Mouse (Mus musculus) gastrocnemius, postnatal 14 days (tissue): ENCODE data around the gene Fam50b. TPM values are rescaled to one million over a fixed set of nuclear protein-coding genes. Genes with fewer than 3 reads are reported as not detected.

ENCODE experiments used
- DNase-seq: peaks from one replicate; pipeline ENCODE4 v3.0.0; 2021; ENCODE audit warnings: mixed read lengths
- intact Hi-C: fragments of 180-260 bp; cut with DNase I; formaldehyde crosslinking; loops from one replicate; pipeline ENCODE4 v1.15.1; 2025; ENCODE audit warnings: low total_unique reads
- total RNA-seq, 2 experiments: library from RNA; stranded (reverse); gene quantifications; 2 replicates each; pipeline ENCODE4 v1.2.3; 2021

Fam50b gene
- total RNA-seq, 2 experiments from 2014 or later, result not detected

DNA sequence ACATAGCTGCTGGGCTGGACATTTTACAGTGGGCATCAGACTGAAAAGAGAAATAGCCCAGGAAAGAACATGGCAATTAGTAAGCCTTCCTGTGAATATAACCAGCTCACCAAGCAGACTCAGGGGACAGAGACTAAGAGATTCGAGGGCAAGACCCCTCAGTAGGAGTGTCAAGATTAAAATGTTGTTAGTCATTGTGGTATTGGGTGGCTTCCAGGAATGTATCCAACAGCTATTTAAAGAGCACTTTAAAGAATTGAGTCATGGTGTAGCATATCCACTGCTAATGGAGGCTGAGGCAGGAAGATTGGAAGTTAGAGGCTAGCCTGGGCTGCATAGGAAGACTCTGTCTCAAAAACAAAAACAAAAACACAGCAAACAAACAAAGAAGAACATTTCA is 870 bp upstream of the Fam50b start:
- no peak for DNase-seq
- intact Hi-C loops, result no loop called here

DNA sequence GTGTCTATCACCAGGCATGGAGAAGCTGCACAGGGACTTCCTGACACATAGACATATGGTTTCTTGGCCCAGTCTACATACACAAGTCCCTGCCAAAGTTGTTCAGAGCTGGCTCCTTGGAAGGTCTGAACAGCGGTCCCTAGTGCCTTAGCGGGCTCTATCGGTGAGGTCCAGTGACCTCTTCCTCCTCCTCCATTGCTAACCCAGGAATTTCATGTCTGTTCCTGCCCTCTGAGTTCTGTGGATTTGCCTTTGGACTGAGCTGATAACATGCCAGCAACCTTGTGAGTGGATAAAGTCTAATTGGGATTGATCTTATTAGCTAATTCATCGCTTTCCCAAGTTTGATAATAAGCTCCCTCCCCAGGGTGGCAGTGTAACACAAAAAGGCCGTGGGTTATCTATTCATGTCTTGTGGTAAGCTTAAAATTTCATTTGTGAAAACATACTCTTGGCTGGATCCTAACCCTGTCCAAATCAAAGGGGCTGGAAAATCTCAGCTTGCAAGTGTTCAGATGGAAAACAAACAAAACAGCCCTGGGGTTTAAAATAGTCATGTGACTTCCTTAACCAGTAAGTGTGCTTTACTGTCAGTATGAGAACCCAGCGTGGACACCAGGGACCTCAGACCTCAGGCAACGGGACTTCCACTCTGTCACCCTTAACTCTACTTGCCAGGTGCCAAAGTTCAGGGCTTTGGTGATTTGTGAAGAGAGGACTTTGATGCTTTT is 3.5 kb downstream of the Fam50b start:
- no peak for DNase-seq
- intact Hi-C loops, result loop anchor here (2.0 kb wide), 1 partner anchor 77 kb away; no protein-coding TSS in a partner anchor

DNA sequence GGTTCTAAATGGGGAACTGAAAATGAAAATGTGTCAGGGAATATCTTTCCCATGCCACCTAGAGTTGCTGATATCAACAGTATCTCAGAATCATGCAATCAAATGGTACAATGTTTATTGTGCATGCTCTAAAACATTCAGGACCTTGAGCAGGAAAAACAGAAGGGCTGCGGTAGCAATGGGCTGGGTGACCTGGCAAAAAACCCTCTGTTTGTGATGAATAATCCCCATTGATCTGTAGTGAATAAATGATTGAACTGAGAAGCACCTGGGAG is 4.0 kb downstream of the Fam50b start:
- intact Hi-C loops, result no loop called here
- DNase-seq, result no peak

DNA sequence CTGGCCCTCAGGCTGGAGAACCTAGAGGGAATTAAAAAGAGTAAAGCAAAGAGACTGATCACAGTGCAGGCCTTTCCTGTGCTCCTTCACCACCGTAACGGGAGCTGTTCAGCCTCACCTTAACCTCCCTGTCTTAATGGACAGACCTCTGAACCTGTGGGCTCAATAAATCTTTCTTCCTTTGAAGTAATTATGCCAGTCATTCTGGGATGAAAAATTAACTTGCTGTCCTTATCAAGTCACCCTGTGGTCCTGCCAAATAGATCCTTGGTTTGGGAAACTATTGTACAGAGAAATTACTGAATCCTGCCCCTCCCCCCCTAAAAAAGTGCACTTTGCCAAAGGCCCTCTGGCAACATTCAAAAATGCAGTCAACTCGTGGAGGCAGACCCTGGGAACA is 4.4 kb downstream of the Fam50b start:
- DNase-seq, result no peak
- intact Hi-C loops, result no loop called here

DNA sequence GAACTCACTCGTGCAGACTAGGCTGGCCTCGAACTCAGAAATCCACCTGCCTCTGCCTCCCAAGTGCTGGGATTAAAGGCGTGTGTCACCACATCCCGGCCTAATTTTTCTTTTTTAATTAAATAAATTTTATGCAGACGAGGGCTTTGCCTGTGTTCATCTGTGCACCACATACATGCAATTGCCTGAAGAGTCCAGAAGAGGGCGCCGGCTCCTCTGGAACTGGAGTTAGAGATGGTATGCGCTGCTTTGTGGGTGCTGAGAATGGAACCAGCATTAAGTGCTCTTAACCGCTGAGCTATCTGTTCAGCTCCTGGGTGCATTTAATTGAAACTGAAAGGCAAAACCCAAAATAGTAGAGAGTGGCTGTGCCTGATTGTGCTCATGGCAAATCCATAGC is 6.6 kb downstream of the Fam50b start:
- no peak for DNase-seq

DNA sequence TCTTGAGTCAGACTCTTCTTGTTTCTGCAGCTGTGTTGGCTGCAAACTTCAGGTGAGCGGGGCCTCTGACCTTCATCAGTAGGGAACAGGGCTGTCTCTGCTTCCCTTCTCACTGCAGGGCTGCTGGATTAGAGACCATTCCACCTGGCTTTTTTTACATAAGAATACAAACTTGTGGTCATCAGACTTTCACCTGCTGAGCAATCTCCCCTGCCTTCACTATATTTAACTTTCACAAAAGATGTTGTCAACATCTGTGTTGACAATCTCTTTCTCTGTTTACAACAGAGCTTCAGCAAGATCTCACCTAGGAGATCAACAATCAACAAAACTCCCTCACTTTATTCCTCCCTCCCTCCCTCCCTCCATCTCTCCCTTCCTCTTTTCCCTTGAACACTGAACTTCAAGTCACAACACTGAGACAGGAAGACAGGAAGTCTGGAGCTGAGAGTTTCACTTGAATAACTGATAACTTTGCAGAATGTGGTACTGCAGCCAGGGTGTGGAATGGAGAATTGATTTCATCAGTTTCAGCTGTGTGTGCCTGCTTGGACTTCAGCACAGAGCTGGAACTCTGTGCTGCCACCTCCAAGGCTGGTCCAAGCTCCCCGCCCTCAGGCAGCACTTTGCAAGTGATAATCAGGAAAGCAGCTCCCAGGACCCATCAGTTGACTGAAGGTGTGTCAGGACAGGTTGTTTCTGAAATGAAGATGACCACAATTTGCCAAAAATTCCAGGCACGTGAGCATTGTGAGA is 7.3 kb downstream of the Fam50b start:
- intact Hi-C loops, result no loop called here
- DNase-seq, result no peak

More for the DNA sequence above, 6.6 kb downstream of the Fam50b start:
- intact Hi-C loops, result no loop called here

DNA sequence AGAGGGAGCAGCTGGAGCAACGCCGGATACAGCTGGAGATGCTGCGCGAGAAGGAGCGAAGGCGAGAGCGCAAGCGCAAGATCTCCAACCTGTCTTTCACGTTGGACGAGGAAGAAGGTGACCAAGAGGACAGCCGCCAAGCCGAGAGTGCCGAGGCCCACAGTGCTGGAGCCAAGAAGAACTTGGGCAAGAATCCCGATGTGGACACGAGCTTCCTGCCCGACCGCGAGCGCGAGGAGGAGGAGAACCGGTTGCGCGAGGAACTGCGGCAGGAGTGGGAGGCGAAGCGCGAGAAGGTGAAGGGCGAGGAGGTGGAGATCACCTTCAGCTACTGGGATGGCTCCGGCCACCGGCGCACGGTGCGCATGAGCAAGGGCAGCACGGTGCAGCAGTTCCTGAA is 12.2 kb downstream of the Fam50b start:
- DNase-seq, result no peak
- intact Hi-C loops, result no loop called here

DNA sequence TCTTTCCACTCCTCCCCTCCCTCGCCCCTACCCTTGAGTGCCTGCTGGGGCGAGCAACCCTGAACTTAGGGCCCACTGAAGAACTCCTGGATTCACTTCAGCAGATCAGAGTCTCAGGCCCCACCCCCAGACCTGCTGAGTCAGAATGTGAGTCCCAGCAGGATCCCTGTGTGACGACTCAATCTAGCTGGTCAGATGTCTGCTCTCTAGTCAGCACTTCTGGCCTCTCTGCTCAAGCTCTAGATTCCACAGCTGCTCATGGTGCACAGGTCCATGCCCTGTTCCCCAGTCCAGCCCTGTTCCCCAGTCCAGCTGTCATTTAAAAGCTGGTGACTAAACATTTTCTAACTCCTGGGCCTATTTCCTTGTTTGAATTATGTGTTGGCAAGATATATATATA is 13.9 kb downstream of the Fam50b start:
- no peak for DNase-seq
- intact Hi-C loops, result no loop called here

DNA sequence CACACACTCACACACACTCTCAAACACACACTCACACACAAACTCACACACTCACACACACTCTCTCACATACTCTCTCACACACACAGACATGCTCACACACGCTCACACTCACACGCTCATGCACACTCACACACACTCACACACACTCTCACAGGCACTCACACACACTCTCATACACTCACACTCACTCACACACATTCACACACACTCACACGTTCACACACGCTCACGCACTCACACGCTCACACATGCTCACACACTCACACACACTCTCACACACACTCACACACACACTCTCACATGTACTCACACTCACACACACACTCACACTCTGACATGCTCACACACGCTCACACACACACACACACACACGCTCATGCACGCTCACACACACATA is 24.6 kb downstream of the Fam50b start:
- intact Hi-C loops, result no loop called here
- no peak for DNase-seq

DNA sequence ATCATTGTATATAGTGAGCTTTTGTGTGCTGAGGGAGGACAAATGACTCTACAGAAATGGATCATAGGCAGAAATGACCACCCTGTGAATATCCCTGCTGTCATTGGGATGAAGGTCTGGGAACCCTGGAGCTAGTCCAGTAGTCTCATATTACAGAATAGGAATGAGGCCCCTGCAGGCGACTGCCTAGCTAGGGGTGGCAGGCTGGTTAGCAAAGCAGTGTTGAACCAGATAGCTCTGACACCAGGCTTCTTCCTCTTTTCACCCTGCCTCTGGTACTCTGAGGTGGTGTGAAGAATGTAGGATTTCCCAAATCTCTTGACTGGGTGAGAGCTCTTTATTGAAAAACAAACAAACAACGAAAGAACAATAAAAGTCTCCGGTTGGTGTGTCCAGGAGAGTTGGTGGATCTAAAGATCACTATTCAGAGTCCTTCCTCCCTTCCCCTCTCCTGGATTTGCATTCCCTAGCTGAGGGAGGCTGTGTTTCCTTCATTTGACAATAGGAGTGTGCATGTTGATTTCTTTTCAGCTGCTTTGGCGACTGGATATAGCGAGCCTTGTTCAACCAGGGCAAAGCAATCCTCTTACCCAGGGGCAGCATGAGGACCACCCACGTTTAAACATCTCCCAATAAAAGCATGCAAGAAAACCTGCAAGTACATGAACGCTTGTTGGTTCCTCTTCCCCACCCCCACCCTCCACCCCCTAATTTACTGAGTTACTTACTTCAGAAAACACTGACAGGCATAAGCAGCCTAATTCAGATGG is 26.1 kb downstream of the Fam50b start:
- DNase-seq, result no peak
- intact Hi-C loops, result no loop called here

DNA sequence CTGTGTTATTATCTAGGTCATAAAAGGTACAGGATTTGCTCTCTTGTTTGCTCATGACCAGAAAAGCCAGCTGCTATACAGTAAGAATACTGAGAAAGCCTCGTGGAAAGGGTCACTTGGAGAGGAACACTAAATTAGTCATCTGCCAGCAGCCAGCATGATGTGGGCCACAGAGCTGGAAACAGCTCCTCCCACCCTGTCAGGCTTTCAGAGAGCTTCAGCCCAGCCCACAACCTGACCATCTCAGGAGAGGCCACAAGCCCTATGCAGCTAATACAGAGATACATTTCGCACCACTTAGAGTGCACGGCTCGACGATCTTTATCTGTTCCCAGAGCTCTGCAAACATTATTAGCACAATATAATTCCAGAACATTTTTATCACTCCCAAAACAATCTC is 27.5 kb downstream of the Fam50b start:
- no peak for DNase-seq

DNA sequence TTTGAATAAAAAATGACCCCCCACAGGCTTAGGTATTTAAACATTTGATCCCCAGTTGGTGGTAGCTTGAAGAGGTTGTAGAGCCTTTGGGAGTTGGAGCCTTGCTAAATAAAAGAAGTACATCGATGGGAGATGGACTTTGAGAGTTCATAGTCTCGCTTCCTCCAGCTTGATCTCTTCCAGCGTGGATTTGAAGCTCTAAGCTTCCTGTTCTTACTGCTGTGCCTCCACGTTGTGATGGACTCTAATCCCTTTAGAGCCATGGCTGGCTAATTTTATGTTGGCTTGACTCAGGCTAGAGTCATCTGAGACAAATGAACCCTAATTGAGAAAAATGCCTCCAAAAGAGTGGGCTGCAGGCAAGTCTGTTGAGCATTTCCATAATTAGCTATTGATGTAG is 28.2 kb downstream of the Fam50b start:
- intact Hi-C loops, result no loop called here
- DNase-seq, result no peak

More for the DNA sequence above, 27.5 kb downstream of the Fam50b start:
- intact Hi-C loops, result no loop called here

DNA sequence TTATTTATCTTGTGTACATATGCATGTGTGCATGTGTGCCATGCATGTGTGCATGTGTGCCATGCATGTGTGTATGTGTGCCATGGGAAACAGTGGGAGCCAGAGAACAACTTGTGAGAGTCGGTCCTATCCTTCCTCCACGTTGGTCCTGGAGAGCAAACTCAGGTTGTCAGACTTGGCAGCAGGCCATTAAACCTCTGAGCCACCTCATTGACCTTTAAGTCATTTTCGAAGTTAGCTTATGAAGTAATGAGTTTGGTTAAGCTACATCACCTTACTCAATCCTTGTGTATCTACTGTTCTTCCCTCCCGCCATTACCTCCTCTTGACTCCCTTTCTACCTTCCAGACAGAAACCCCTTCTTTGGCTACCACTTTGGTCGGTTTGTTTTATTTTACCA is 30.6 kb downstream of the Fam50b start:
- DNase-seq, result no peak
- intact Hi-C loops, result no loop called here

DNA sequence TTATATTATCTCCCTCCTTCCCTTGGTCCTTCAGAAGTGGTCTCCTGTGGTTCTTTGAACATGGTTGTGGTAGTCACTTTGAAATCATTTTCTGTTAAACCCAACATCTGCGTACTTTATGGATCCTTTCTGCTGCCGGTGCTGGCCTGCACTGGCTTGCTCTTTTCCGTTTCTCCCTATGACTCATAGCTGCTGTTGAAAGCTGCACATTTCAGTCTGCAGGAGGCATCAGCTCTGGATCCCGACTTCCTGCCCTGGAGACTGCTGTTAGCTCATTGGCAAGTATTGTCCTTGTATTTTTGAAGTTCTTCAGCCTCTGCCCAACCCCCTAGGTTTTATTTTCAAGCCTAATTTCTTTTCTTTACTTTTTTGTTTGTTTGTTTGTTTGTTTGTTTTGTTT is 31.9 kb downstream of the Fam50b start:
- no peak for DNase-seq
- intact Hi-C loops, result no loop called here

DNA sequence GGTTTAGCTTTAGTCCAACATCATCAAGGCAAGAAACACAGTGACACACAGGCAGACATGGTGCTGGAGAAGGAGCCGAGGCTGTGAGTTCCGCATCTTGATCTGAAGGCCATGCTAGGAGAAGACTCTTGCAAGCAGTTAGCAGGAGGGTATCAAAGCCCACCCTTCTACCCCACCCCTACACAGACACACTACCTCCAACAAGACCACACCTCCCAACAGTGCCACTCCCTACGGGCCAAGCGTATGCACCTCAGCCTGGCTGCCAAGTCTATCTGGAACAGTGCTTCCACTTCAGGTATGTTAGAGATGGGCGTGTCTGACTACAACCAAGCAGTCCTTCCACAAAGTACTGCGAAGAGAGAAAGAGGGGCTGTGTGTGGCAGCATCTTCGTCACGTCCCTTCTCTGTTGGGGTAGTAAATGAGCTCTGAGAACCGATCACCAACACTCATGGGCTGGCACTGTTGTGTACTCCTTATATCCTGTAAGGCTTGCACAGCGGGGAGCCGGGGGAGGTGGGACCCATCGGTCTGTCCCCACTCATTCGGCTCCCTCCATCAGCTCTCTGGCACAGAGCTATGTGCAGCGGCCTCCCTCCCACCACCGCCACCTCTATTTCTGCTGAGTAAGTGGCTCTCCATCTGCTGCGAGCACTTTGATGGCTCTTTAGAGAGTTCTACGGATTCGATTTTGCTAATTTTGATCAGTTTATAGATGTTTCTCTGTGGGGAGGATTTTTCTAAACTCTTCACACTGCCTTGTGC is 33.1 kb downstream of the Fam50b start:
- intact Hi-C loops, result no loop called here

DNA sequence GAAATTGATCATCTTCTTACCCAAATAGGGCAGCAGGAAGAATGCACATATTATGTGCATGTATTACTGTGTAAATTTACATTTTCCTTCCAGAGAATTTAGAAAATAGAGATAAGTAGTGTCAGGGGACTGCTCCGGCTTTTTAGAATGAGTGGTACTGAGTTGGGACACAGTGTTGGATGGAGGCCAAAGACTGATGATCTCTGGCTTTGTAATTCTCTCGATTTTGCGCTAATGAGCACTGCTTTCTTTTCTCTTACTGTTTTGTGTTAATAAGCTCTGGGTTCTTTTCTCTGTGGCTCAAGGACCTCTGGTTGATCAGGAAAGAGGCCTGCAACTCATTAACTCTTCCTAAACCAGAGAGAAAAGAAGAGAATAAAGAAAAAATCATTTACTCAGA is 42.1 kb downstream of the Fam50b start:
- intact Hi-C loops, result no loop called here
- no peak for DNase-seq

More for the DNA sequence above, 33.1 kb downstream of the Fam50b start:
- DNase-seq, result no peak

DNA sequence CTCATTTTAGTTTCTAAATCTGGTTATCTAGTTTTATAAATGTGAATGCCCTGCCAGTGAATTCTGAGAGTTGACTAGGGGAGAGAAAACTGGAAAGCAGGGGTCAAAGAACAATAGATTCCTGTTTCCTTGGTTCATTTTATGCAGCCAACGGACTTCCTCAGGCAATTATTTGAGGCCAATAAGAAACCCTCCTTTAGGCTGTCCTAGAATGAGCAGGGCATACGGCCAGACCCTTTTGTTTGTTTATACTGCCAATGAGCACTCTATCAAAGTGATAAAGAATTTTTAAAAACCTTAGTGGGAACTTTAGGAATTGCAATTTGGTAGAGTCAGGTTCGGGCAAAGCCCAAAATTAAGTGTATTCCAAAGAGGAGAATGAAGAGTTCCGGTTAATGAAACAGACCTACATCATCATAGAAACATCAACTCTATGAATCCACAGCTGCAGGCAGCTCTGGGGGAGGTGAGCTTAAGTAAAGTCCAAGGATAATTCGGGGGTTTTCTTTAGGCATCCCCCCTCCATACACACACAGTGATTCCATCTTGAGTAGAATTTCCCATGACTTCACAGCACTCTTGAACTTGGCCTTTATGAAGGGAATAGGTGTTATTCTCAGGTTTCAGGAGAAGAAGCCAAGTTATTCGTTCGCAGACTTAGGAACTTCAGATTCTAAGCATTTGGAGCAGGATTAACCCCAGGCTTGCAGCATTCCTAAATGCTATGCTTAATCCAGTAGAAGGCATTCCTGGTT is 46.4 kb downstream of the Fam50b start:
- intact Hi-C loops, result no loop called here
- DNase-seq, result no peak

DNA sequence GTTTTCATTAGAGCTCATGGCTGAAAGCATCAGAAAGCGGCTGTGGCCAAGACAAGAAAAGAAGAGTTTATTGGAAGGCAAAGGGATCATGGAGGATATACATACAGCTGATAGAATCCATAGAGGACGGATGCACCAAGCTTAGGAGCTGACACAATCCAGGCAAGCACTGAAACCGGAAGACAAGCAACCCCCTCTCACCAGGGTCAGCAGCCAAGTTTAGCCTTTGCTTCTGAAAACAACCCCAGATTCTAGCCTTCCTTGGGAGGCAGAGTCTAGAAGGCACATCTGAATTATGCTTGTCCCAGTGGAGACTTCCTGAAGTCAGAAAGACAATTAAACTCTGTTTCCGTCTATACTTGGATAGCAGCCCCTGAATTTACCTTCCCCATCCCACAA is 47.0 kb downstream of the Fam50b start:
- intact Hi-C loops, result no loop called here

DNA sequence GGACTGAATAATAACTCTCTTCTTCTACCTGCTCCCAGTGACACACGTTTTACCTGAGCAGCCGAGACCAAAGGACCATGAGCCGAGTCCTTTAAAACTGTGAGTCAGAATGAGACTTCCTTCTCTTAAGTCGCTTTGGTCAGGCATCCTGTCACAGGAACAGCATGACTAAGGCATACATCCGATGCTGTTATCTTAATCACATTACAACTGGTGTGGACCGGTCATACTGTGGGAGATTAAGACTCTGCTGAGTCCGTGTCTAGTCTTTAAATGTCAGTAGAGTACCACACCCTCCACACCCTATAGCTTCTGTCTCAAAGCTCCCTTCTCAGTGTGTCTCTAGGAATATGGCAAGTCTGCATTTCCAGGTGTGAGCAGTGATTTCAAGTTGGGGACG is 50.2 kb downstream of the Fam50b start:
- no peak for DNase-seq
- intact Hi-C loops, result no loop called here

More for the DNA sequence above, 47.0 kb downstream of the Fam50b start:
- DNase-seq, result no peak
